ENCODE assay signal across 8 mouse cellular contexts in the genomic region with DNA sequence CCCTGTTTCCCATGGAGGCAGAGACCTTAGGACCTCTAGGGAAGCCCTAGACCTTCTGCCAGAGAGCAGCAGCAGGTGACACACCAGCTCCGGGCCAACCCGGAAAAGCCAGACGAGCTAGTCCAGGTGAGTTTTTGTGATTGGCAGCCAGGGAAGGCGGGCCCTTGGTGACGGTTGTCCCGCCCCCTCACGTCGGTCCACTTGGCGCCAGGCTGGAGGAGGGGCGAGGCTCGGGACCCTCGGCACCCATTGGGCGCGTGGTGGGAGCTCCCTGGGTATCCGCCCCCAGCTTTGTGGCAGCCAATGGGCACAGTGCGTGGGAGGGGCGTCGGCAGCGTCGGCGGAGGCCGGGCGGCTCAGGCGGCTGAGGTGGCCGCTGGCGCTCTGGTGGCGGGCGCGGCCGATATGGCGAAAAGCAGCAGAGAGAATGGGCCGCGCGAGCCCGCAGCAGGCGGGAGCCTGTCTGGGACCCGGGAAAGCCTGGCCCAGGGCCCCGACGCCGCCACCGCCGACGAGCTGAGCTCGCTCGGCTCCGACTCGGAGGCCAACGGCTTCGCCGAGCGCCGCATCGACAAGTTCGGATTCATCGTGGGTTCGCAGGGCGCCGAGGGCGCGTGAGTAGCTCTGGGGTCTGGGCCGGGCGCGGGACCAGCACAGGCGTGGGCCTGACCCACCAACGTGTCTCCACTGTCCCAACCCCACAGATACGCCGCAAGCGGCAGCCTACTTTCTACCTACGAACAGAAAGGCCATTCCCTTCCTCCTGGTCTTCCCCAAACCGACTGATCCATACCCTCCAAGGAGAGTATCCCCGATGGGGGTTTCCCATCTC. TPM values are rescaled to one million over a fixed set of nuclear protein-coding genes. Genes with fewer than 3 reads are reported as not detected.
A peak's percentile ranks its signal among the peaks of the same experiment; 100 is the strongest.
DNase-seq lines count a peak whose midpoint lies in the region; ATAC-seq and TF ChIP-seq lines count a peak whose summit lies in the region.

A gene (plus strand): TSS at position 304 of the 832 bp plus-strand sequence.

- under 1% methylated on average over 71 of the region's 71 CpGs for WGBS in heart, embryonic 11.5 days (ENCODE audit: insufficient replicate concordance)
- WGBS in kidney, embryonic 16.5 days, result 1% methylated on average over 71 of the region's 71 CpGs
- WGBS in liver, adult 2 months, result under 1% methylated on average over 71 of the region's 71 CpGs

- H3K27ac ChIP-seq in heart, embryonic 11.5 days (ENCODE audit: low read depth, low read length), result no peak within 1 kb of the TSS
- H3K27ac ChIP-seq in kidney, embryonic 16.5 days (ENCODE audit: low read length), result peak within 1 kb of the TSS; percentile 68
- H3K27ac ChIP-seq in liver, adult 2 months (replicated peaks; ENCODE audit: insufficient read depth, low read depth, low read length), result peak within 1 kb of the TSS; percentile 58

- TF ChIP-seq CTCF in C2C12 (IDR thresholded peaks at IDR 0.05; ENCODE audit: control insufficient read depth, insufficient read depth, insufficient read length), result no peak
- TF ChIP-seq CTCF in brain, embryonic 14.5 days (IDR thresholded peaks at IDR 0.05; ENCODE audit: borderline replicate concordance, extremely low read depth, insufficient read depth, insufficient read length), result no peak
- 0 out of 2 replicates have a peak, but pooled peaks have one; percentile 0 for TF ChIP-seq CTCF in liver, adult 2 months (IDR thresholded peaks at IDR 0.05; ENCODE audit: low read depth, low read length)

- peaks cover 28% of the 10 kb centered on the region for H3K79me2 ChIP-seq in C2C12 (ENCODE audit: control insufficient read depth, insufficient read depth)
- H3K79me2 ChIP-seq in liver, adult 2 months (ENCODE audit: control insufficient read depth, insufficient read depth, low read length), result peaks cover 25% of the 10 kb centered on the region; the same call in 1 of the 2 replicates
- no peaks in the 10 kb centered on the region for H3K79me2 ChIP-seq in myocyte (ENCODE audit: control insufficient read depth, insufficient read depth)

- H3K36me3 ChIP-seq in C2C12 (ENCODE audit: control insufficient read depth, insufficient read depth) (peaks cover 16% of the 10 kb centered on the region), myocyte (ENCODE audit: control insufficient read depth, insufficient read depth) (peaks cover 9% of the 10 kb centered on the region)
- H3K36me3 ChIP-seq in erythroblast, embryonic 14.5 days (ENCODE audit: control insufficient read depth), result peaks cover 24% of the 10 kb centered on the region
- peaks cover 4% of the 10 kb centered on the region for H3K36me3 ChIP-seq in heart, embryonic 11.5 days (ENCODE audit: control insufficient read depth, insufficient read depth, low read length)
- peaks cover 7% of the 10 kb centered on the region; the same call in 1 of the 2 replicates for H3K36me3 ChIP-seq in kidney, embryonic 16.5 days (ENCODE audit: insufficient read depth, low read length)
- no peaks in the 10 kb centered on the region for H3K36me3 ChIP-seq in liver, adult 2 months (ENCODE audit: control insufficient read depth, insufficient read depth, low read length)
- H3K36me3 ChIP-seq in splenic B cell, adult 2 months (ENCODE audit: control insufficient read depth, insufficient read depth, low read length, poor library complexity, severe bottlenecking), result no peaks in the 10 kb centered on the region

- peak; percentile 96 for TF ChIP-seq POLR2A in brain, embryonic 14.5 days (IDR thresholded peaks at IDR 0.05; ENCODE audit: borderline replicate concordance, extremely low read depth, insufficient read depth, insufficient read length, poor library complexity, severe bottlenecking)
- TF ChIP-seq POLR2A in liver, adult 2 months (IDR thresholded peaks at IDR 0.05; ENCODE audit: extremely low read depth, insufficient read depth, low read length), result peak; percentile 92
- TF ChIP-seq POLR2A in myocyte (IDR thresholded peaks at IDR 0.05; ENCODE audit: insufficient read length, low read depth), result peak; percentile 89

- ATAC-seq in heart, embryonic 11.5 days (replicated peaks; ENCODE audit: insufficient number of reproducible peaks, low FRiP score, low TSS enrichment), result peak; percentile 99
- peak; percentile 99 for ATAC-seq in kidney, embryonic 16.5 days (ENCODE audit: low FRiP score, low TSS enrichment)

- DNase-seq in brain, embryonic 14.5 days (ENCODE audit: low read depth), result peak; percentile 99
- peak; percentile 92 for DNase-seq in liver, adult 2 months (ENCODE audit: extremely low read depth, low read depth, low spot score)
- DNase-seq in splenic B cell, adult 2 months (ENCODE audit: low read depth, low spot score), result peak; percentile 99

- peaks cover 20% of the 10 kb centered on the region for H3K4me1 ChIP-seq in erythroblast, embryonic 14.5 days (ENCODE audit: control insufficient read depth)
- peaks cover 7% of the 10 kb centered on the region; the same call in 1 of the 2 replicates for H3K4me1 ChIP-seq in heart, embryonic 11.5 days (ENCODE audit: control insufficient read depth, insufficient read depth, low read length)
- peaks cover 36% of the 10 kb centered on the region for H3K4me1 ChIP-seq in kidney, embryonic 16.5 days (ENCODE audit: insufficient read depth, low read length)
- H3K4me1 ChIP-seq in liver, adult 2 months (ENCODE audit: control insufficient read depth, insufficient read depth, low read length), result peaks cover 33% of the 10 kb centered on the region

- H3K27me3 ChIP-seq in C2C12 (ENCODE audit: control insufficient read depth, insufficient read depth, insufficient read length) (no peaks in the 10 kb centered on the region), myocyte (ENCODE audit: control insufficient read depth, insufficient read depth, insufficient read length) (no peaks in the 10 kb centered on the region)
- H3K27me3 ChIP-seq in erythroblast, embryonic 14.5 days (ENCODE audit: control insufficient read depth), result no peaks in the 10 kb centered on the region
- no peaks in the 10 kb centered on the region for H3K27me3 ChIP-seq in heart, embryonic 11.5 days (ENCODE audit: control insufficient read depth, insufficient read depth, low read length)
- no peaks in the 10 kb centered on the region for H3K27me3 ChIP-seq in kidney, embryonic 16.5 days (ENCODE audit: insufficient read depth, low read length)
- H3K27me3 ChIP-seq in liver, adult 2 months (ENCODE audit: control insufficient read depth, insufficient read depth, low read length), result no peaks in the 10 kb centered on the region
- H3K27me3 ChIP-seq in splenic B cell, adult 2 months (ENCODE audit: control insufficient read depth, insufficient read depth, low read length, poor library complexity, severe bottlenecking), result no peaks in the 10 kb centered on the region

- no peaks in the 10 kb centered on the region for H3K9me3 ChIP-seq in erythroblast, embryonic 14.5 days (ENCODE audit: control insufficient read depth, low read length)
- no peaks in the 10 kb centered on the region for H3K9me3 ChIP-seq in heart, embryonic 11.5 days (replicated peaks; ENCODE audit: control insufficient read depth, low read length)
- no peaks in the 10 kb centered on the region for H3K9me3 ChIP-seq in kidney, embryonic 16.5 days (ENCODE audit: low read length)

- peak within 1 kb of the TSS; percentile 95 for H3K4me2 ChIP-seq in heart, embryonic 11.5 days
- peak within 1 kb of the TSS; percentile 63 for H3K4me2 ChIP-seq in kidney, embryonic 16.5 days (replicated peaks; ENCODE audit: low read depth, low read length)
- peak within 1 kb of the TSS; percentile 92 for H3K4me2 ChIP-seq in myocyte (ENCODE audit: low read depth)

- H3K4me3 ChIP-seq in C2C12 (ENCODE audit: insufficient read depth, poor library complexity, severe bottlenecking) (peak within 1 kb of the TSS; percentile 67), myocyte (peak within 1 kb of the TSS; percentile 34)
- H3K4me3 ChIP-seq in erythroblast, embryonic 14.5 days (replicated peaks), result peak within 1 kb of the TSS; percentile 82
- H3K4me3 ChIP-seq in heart, embryonic 11.5 days (ENCODE audit: low read depth, low read length), result peak within 1 kb of the TSS; percentile 87
- peak within 1 kb of the TSS; percentile 87 for H3K4me3 ChIP-seq in kidney, embryonic 16.5 days (ENCODE audit: low read length)
- peak within 1 kb of the TSS; percentile 82 for H3K4me3 ChIP-seq in liver, adult 2 months (ENCODE audit: insufficient read depth, low read depth, low read length)

- H3K9ac ChIP-seq in heart, embryonic 11.5 days (ENCODE audit: low read depth, low read length), result peak within 1 kb of the TSS; percentile 92
- peak within 1 kb of the TSS; percentile 91 for H3K9ac ChIP-seq in kidney, embryonic 16.5 days (replicated peaks; ENCODE audit: low read length)
- H3K9ac ChIP-seq in liver, adult 2 months (ENCODE audit: low read depth, low read length), result peak within 1 kb of the TSS; percentile 85

- peak within 1 kb of the TSS; percentile 84 for H3ac ChIP-seq in C2C12 (ENCODE audit: control insufficient read depth, insufficient read length, low read depth)
- peak within 1 kb of the TSS; percentile 57 for H3ac ChIP-seq in myocyte (ENCODE audit: control insufficient read depth, insufficient read length)

- no peaks in the 10 kb centered on the region for H3K79me3 ChIP-seq in C2C12 (ENCODE audit: low read depth)

TF ChIP-seq in C2C12, 6 proteins besides CTCF, POLR2A, EP300 and RAD21 (continues in another document):
- no peak for TF ChIP-seq MAX (IDR thresholded peaks at IDR 0.05)
- no peak for TF ChIP-seq FOSL1 (IDR thresholded peaks at IDR 0.05; ENCODE audit: insufficient read depth, low read length, poor library complexity, severe bottlenecking)
- no peak for TF ChIP-seq MYOD1 (IDR thresholded peaks at IDR 0.05; ENCODE audit: control insufficient read depth, insufficient read length, low read depth)
- TF ChIP-seq USF1 (IDR thresholded peaks at IDR 0.05; ENCODE audit: low read depth), result no peak
- TF ChIP-seq MYOG (IDR thresholded peaks at IDR 0.05; ENCODE audit: control insufficient read depth, extremely low read depth, insufficient read length), result no peak

TF ChIP-seq in myocyte, 11 proteins besides CTCF, POLR2A, EP300 and RAD21:
- TF ChIP-seq CEBPB (IDR thresholded peaks at IDR 0.05; ENCODE audit: insufficient read depth, poor library complexity, severe bottlenecking) (no peak), TCF3 (IDR thresholded peaks at IDR 0.05; ENCODE audit: insufficient read length, low read depth) (no peak), POLR2AphosphoS2 (IDR thresholded peaks at IDR 0.05; ENCODE audit: insufficient read length, low read depth) (peak; percentile 81), E2F4 (IDR thresholded peaks at IDR 0.05; ENCODE audit: insufficient read depth) (no peak)

RNA-seq across cellular contexts. Expression of the gene that starts here (rescaled TPM):
- 22.4 TPM for polyA plus RNA-seq in C2C12 (2012; fragmentation: generic; extraction: Trizol)
- polyA plus RNA-seq in brain, embryonic 14.5 days (2012; rRNA removed), result 41.6 and 54.6 TPM in 2 replicates
- polyA plus RNA-seq in erythroblast, embryonic 14.5 days (2012), result 0.63 and 0.69 TPM in 2 replicates
- 8.5 and 10.1 TPM in 2 replicates for polyA plus RNA-seq in heart, embryonic 11.5 days (2014; fragmentation: Nextera tagmentation; extraction: Ambion mirVana)
- polyA plus RNA-seq in kidney, embryonic 16.5 days (2015; fragmentation: Nextera tagmentation; extraction: Ambion mirVana), result 49.0 and 51.3 TPM in 2 replicates
- 23.4 and 23.6 TPM in 2 replicates for total RNA-seq in liver, adult 2 months (2014; rRNA removed)
- polyA plus RNA-seq in liver, adult 2 months (2012; rRNA removed), result 18.5 and 22.9 TPM in 2 replicates
- polyA plus RNA-seq in myocyte (2012; fragmentation: generic; extraction: Trizol), result 18.8 TPM

Comparison
In these comparisons a context has a peak if more than half of its experiments do, and no peak if none do; other contexts are left out.
1. H3K4me3 ChIP-seq: peak in every context shown above with its lines; median percentile 87 in heart, embryonic 11.5 days; 87 in kidney, embryonic 16.5 days; 82 in erythroblast, embryonic 14.5 days; 82 in liver, adult 2 months; 67 in C2C12; 34 in myocyte.